Mouse (Mus musculus): Measurements from ENCODE around the gene Ap3m1. TPM values are rescaled to one million over a fixed set of nuclear protein-coding genes. Genes with fewer than 3 reads are reported as not detected.

The Ap3m1 gene
- polyA plus RNA-seq, 1 experiment = 15.1 TPM

GRCm38 (mm10) chr14:21053586-21053985, 1.3 kb upstream of the Ap3m1 start:
- Histone ChIP-seq H3K4me3 (peak overlapping the region; percentile 94), H3K4me2 (ENCODE audit: low read depth) (peak overlapping the region; percentile 100), H3ac (ENCODE audit: control insufficient read depth, insufficient read length) (no peak overlapping the region), H3K27me3 (ENCODE audit: control insufficient read depth, insufficient read depth, insufficient read length) (no peaks in the 10 kb centered on the region), H3K79me2 (ENCODE audit: control insufficient read depth, insufficient read depth) (peaks cover 37% of the 10 kb centered on the region), H3K36me3 (ENCODE audit: control insufficient read depth, insufficient read depth) (no peaks in the 10 kb centered on the region)
- no peak for TF ChIP-seq TCF3 (IDR thresholded peaks at IDR 0.05; ENCODE audit: insufficient read length, low read depth)
- no peak for TF ChIP-seq USF1 (IDR thresholded peaks at IDR 0.05; ENCODE audit: low read depth)
- no peak for TF ChIP-seq MYOG (IDR thresholded peaks at IDR 0.05; ENCODE audit: control insufficient read depth in 1 of 3, insufficient read depth in 1 of 3, insufficient read length in 2 of 3, low read depth in 2 of 3)
- no peak for TF ChIP-seq REST (IDR thresholded peaks at IDR 0.05; ENCODE audit: insufficient read depth, insufficient read length)
- no peak for TF ChIP-seq TCF12 (IDR thresholded peaks at IDR 0.05; ENCODE audit: insufficient read depth, poor library complexity, severe bottlenecking)
- no peak for TF ChIP-seq E2F4 (IDR thresholded peaks at IDR 0.05; ENCODE audit: insufficient read depth)
- TF ChIP-seq CEBPB (IDR thresholded peaks at IDR 0.05; ENCODE audit: insufficient read depth, poor library complexity, severe bottlenecking) = no peak
- TF ChIP-seq MYOD1 (IDR thresholded peaks at IDR 0.05; ENCODE audit: control insufficient read depth in 1 of 3, insufficient read length in 2 of 3, low read depth in 2 of 3) = no peak
- TF ChIP-seq MAX (IDR thresholded peaks at IDR 0.05; ENCODE audit: low read depth) = no peak
- no peak for TF ChIP-seq POLR2A (IDR thresholded peaks at IDR 0.05; ENCODE audit: insufficient read length, low read depth)
- TF ChIP-seq POLR2AphosphoS2 (IDR thresholded peaks at IDR 0.05; ENCODE audit: insufficient read length, low read depth) = no peak
- no peak for TF ChIP-seq SRF (IDR thresholded peaks at IDR 0.05; ENCODE audit: control insufficient read depth, insufficient read length, low read depth)

GRCm38 (mm10) chr14:21053151-21053550, 843 bp upstream of the Ap3m1 start:
- Histone ChIP-seq H3ac (ENCODE audit: control insufficient read depth, insufficient read length) (peak overlapping the region; percentile 67), H3K4me2 (ENCODE audit: low read depth) (peak overlapping the region; percentile 100), H3K27me3 (ENCODE audit: control insufficient read depth, insufficient read depth, insufficient read length) (no peaks in the 10 kb centered on the region), H3K36me3 (ENCODE audit: control insufficient read depth, insufficient read depth) (no peaks in the 10 kb centered on the region), H3K4me3 (peak overlapping the region; percentile 94), H3K79me2 (ENCODE audit: control insufficient read depth, insufficient read depth) (peaks cover 41% of the 10 kb centered on the region)
- TF ChIP-seq REST (IDR thresholded peaks at IDR 0.05; ENCODE audit: insufficient read depth, insufficient read length) (no peak), MYOD1 (IDR thresholded peaks at IDR 0.05; ENCODE audit: control insufficient read depth in 1 of 3, insufficient read length in 2 of 3, low read depth in 2 of 3) (no peak), TCF3 (IDR thresholded peaks at IDR 0.05; ENCODE audit: insufficient read length, low read depth) (no peak), CEBPB (IDR thresholded peaks at IDR 0.05; ENCODE audit: insufficient read depth, poor library complexity, severe bottlenecking) (no peak), E2F4 (IDR thresholded peaks at IDR 0.05; ENCODE audit: insufficient read depth) (no peak), USF1 (IDR thresholded peaks at IDR 0.05; ENCODE audit: low read depth) (no peak), TCF12 (IDR thresholded peaks at IDR 0.05; ENCODE audit: insufficient read depth, poor library complexity, severe bottlenecking) (no peak), POLR2A (IDR thresholded peaks at IDR 0.05; ENCODE audit: insufficient read length, low read depth) (no peak), MAX (IDR thresholded peaks at IDR 0.05; ENCODE audit: low read depth) (no peak), POLR2AphosphoS2 (IDR thresholded peaks at IDR 0.05; ENCODE audit: insufficient read length, low read depth) (no peak), SRF (IDR thresholded peaks at IDR 0.05; ENCODE audit: control insufficient read depth, insufficient read length, low read depth) (no peak), MYOG (IDR thresholded peaks at IDR 0.05; ENCODE audit: control insufficient read depth in 1 of 3, insufficient read depth in 1 of 3, insufficient read length in 2 of 3, low read depth in 2 of 3) (no peak)

- no peaks in the 10 kb centered on the region for H3K27me3 ChIP-seq (ENCODE audit: control insufficient read depth, insufficient read depth, insufficient read length)
- TF ChIP-seq CEBPB (IDR thresholded peaks at IDR 0.05; ENCODE audit: insufficient read depth, poor library complexity, severe bottlenecking) (no peak), POLR2AphosphoS2 (IDR thresholded peaks at IDR 0.05; ENCODE audit: insufficient read length, low read depth) (no peak), MYOD1 (IDR thresholded peaks at IDR 0.05; ENCODE audit: control insufficient read depth in 1 of 3, insufficient read length in 2 of 3, low read depth in 2 of 3) (no peak), TCF12 (IDR thresholded peaks at IDR 0.05; ENCODE audit: insufficient read depth, poor library complexity, severe bottlenecking) (no peak), USF1 (IDR thresholded peaks at IDR 0.05; ENCODE audit: low read depth) (peak; percentile 8), MAX (IDR thresholded peaks at IDR 0.05; ENCODE audit: low read depth) (peak; percentile 33)
- peak overlapping the region; percentile 94 for H3K4me3 ChIP-seq
- H3K4me2 ChIP-seq (ENCODE audit: low read depth) = peak overlapping the region; percentile 100
- no peaks in the 10 kb centered on the region for H3K36me3 ChIP-seq (ENCODE audit: control insufficient read depth, insufficient read depth)
- H3K79me2 ChIP-seq (ENCODE audit: control insufficient read depth, insufficient read depth) = peaks cover 45% of the 10 kb centered on the region
- H3ac ChIP-seq (ENCODE audit: control insufficient read depth, insufficient read length) = peak overlapping the region; percentile 67
Measured at GRCm38 (mm10) chr14:21052781-21053130, 448 bp upstream of the Ap3m1 start.

GRCm38 (mm10) chr14:21051380-21052111, 762 bp downstream of the Ap3m1 start:
- Histone ChIP-seq H3K27me3 (ENCODE audit: control insufficient read depth, insufficient read depth, insufficient read length) (no peaks in the 10 kb centered on the region), H3K4me3 (peak overlapping the region; percentile 94), H3ac (ENCODE audit: control insufficient read depth, insufficient read length) (peak overlapping the region; percentile 67), H3K4me2 (ENCODE audit: low read depth) (peak overlapping the region; percentile 80), H3K79me2 (ENCODE audit: control insufficient read depth, insufficient read depth) (peaks cover 52% of the 10 kb centered on the region), H3K36me3 (ENCODE audit: control insufficient read depth, insufficient read depth) (no peaks in the 10 kb centered on the region)
- TF ChIP-seq SRF (IDR thresholded peaks at IDR 0.05; ENCODE audit: control insufficient read depth, insufficient read length, low read depth) (no peak), TCF3 (IDR thresholded peaks at IDR 0.05; ENCODE audit: insufficient read length, low read depth) (no peak), USF1 (IDR thresholded peaks at IDR 0.05; ENCODE audit: low read depth) (no peak), TCF12 (IDR thresholded peaks at IDR 0.05; ENCODE audit: insufficient read depth, poor library complexity, severe bottlenecking) (no peak), POLR2A (IDR thresholded peaks at IDR 0.05; ENCODE audit: insufficient read length, low read depth) (no peak), MYOG (IDR thresholded peaks at IDR 0.05; ENCODE audit: control insufficient read depth in 1 of 3, insufficient read depth in 1 of 3, insufficient read length in 2 of 3, low read depth in 2 of 3) (no peak), CEBPB (IDR thresholded peaks at IDR 0.05; ENCODE audit: insufficient read depth, poor library complexity, severe bottlenecking) (no peak)

Measured in myocyte (in vitro differentiated cells).